Mouse (Mus musculus): Measurements from ENCODE around the gene Rnf26. TPM values are rescaled to one million over a fixed set of nuclear protein-coding genes. Genes with fewer than 3 reads are reported as not detected.

Rnf26 gene
- polyA plus RNA-seq, 2 experiments: 21.9 to 29.4 TPM

DNA sequence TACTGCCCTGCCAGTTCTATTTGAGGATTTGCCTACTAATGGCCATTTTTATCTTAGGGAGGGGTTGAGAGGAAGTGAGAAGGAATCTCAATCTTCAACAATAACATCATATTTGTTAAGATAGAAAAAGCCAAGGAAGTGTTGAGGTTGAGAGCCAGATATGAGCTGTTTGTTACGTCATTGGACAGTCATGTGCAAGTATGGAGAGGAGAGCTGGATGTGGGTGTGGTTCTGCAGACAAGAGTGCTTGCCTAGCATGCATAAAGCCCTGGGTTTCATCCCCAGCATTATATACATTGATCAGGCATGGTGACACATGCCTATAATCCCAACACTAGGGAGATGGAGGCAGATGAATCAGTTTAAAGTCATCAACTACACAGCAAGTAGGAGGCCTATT is 59.4 kb downstream of the Rnf26 start:
- no peak overlapping the region for H3K4me2 ChIP-seq (ENCODE audit: low read depth)
- no peaks in the 10 kb centered on the region for H3K27me3 ChIP-seq (ENCODE audit: control insufficient read depth, insufficient read depth, low read length)
- H3K9me3 ChIP-seq (ENCODE audit: control insufficient read depth, low read length): no peaks in the 10 kb centered on the region
- H3K9ac ChIP-seq (replicated peaks): no peak overlapping the region
- 24% methylated on average over 1 of the region's 1 CpGs for WGBS (ENCODE audit: insufficient replicate concordance)
- no peak overlapping the region for H3K27ac ChIP-seq
- TF ChIP-seq EP300 (IDR thresholded peaks at IDR 0.05; ENCODE audit: low read depth): no peak
- TF ChIP-seq CTCF (IDR thresholded peaks at IDR 0.05; ENCODE audit: low read depth): no peak
- DNase-seq (ENCODE audit: low read depth in 3 of 3, low spot score in 3 of 3) (no peak), ATAC-seq (ENCODE audit: insufficient read depth) (no peak)
- no peaks in the 10 kb centered on the region for H3K4me1 ChIP-seq (replicated peaks; ENCODE audit: control insufficient read depth in 2 of 2, insufficient read depth in 2 of 2, low read length in 1 of 2)
- no peak overlapping the region for H3K4me3 ChIP-seq (ENCODE audit: insufficient read depth in 1 of 2, low read depth in 2 of 2, low read length in 2 of 2)
- H3K36me3 ChIP-seq (replicated peaks; ENCODE audit: control insufficient read depth, insufficient read depth, low read depth): no peaks in the 10 kb centered on the region

GRCm38 (mm10) chr9:44052855-44053254 is 60.5 kb downstream of the Rnf26 start:
- 56% methylated on average over 3 of the region's 3 CpGs for WGBS (ENCODE audit: insufficient replicate concordance)
- TF ChIP-seq CTCF (IDR thresholded peaks at IDR 0.05; ENCODE audit: low read depth) (no peak), EP300 (IDR thresholded peaks at IDR 0.05; ENCODE audit: low read depth) (no peak)
- Histone ChIP-seq H3K36me3 (replicated peaks; ENCODE audit: control insufficient read depth, insufficient read depth, low read depth) (no peaks in the 10 kb centered on the region), H3K4me2 (ENCODE audit: low read depth) (no peak overlapping the region), H3K27ac (no peak overlapping the region), H3K4me1 (replicated peaks; ENCODE audit: control insufficient read depth in 2 of 2, insufficient read depth in 2 of 2, low read length in 1 of 2) (no peaks in the 10 kb centered on the region), H3K27me3 (ENCODE audit: control insufficient read depth, insufficient read depth, low read length) (no peaks in the 10 kb centered on the region), H3K9me3 (ENCODE audit: control insufficient read depth, low read length) (no peaks in the 10 kb centered on the region), H3K4me3 (ENCODE audit: insufficient read depth in 1 of 2, low read depth in 2 of 2, low read length in 2 of 2) (no peak overlapping the region), H3K9ac (replicated peaks) (no peak overlapping the region)
- ATAC-seq (ENCODE audit: insufficient read depth) (no peak), DNase-seq (ENCODE audit: low read depth in 3 of 3, low spot score in 3 of 3) (no peak)

- no peaks in the 10 kb centered on the region for H3K36me3 ChIP-seq (replicated peaks; ENCODE audit: control insufficient read depth, insufficient read depth, low read depth)
- H3K4me1 ChIP-seq (replicated peaks; ENCODE audit: control insufficient read depth in 2 of 2, insufficient read depth in 2 of 2, low read length in 1 of 2): no peaks in the 10 kb centered on the region
- H3K27ac ChIP-seq: no peak overlapping the region
- H3K4me3 ChIP-seq (ENCODE audit: insufficient read depth in 1 of 2, low read depth in 2 of 2, low read length in 2 of 2): no peak overlapping the region
- no peak for TF ChIP-seq EP300 (IDR thresholded peaks at IDR 0.05; ENCODE audit: low read depth)
- no peak for TF ChIP-seq CTCF (IDR thresholded peaks at IDR 0.05; ENCODE audit: low read depth)
- DNase-seq (ENCODE audit: low read depth in 3 of 3, low spot score in 3 of 3) (no peak), ATAC-seq (ENCODE audit: insufficient read depth) (no peak)
- H3K9me3 ChIP-seq (ENCODE audit: control insufficient read depth, low read length): no peaks in the 10 kb centered on the region
- no peak overlapping the region for H3K9ac ChIP-seq (replicated peaks)
- no peak overlapping the region for H3K4me2 ChIP-seq (ENCODE audit: low read depth)
- WGBS (ENCODE audit: insufficient replicate concordance): 57% methylated on average over 8 of the region's 8 CpGs
- peaks cover 6% of the 10 kb centered on the region for H3K27me3 ChIP-seq (ENCODE audit: control insufficient read depth, insufficient read depth, low read length)
These were observed 63.7 kb downstream of the Rnf26 start for GRCm38 (mm10) chr9:44049381-44050165.

DNA sequence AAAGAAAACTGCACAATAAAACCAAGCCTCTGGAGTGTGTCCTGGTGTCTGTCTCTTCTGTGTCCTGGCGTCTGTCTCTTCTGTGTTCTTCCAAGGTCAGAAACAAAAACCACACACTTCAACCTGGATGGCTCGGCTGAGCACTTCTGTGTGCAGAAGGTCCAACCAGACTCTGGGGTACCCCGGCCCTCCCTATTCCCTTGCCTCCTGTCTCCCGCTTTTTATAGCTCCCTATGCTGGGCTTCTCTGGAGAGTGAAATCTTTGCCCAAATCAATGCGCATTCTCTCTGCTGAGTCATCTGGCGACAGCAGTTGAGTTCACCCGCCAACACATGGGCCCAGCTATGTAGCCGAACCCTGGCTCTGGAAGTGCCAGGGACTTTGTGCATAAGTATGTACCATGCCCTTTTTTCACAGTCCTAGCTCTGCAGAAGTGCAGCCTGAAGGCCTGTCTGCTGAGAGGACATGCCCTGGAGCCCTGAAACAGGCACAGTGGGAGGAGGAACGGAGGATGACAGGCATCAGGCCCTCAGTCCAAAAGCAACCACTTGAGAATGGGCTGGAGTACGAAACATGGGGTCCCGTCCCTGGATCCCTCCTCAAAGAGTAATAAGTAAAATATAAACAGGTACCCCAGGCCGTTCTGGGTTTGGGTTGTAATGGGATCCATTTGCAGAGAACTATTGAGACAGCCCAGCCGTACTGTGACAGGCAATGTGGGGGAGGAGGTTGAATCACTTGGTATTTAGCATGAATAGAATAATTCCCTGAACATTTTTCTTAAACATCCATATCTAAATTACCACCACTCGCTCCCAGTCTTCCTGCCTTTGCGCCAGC is 64.6 kb downstream of the Rnf26 start:
- ATAC-seq (ENCODE audit: insufficient read depth) (no peak), DNase-seq (ENCODE audit: low read depth in 3 of 3, low spot score in 3 of 3) (no peak)
- WGBS (ENCODE audit: insufficient replicate concordance): 53% methylated on average over 15 of the region's 15 CpGs
- Histone ChIP-seq H3K4me2 (ENCODE audit: low read depth) (no peak overlapping the region), H3K4me1 (replicated peaks; ENCODE audit: control insufficient read depth in 2 of 2, insufficient read depth in 2 of 2, low read length in 1 of 2) (no peaks in the 10 kb centered on the region), H3K9ac (replicated peaks) (no peak overlapping the region), H3K9me3 (ENCODE audit: control insufficient read depth, low read length) (no peaks in the 10 kb centered on the region), H3K27ac (no peak overlapping the region), H3K4me3 (ENCODE audit: insufficient read depth in 1 of 2, low read depth in 2 of 2, low read length in 2 of 2) (no peak overlapping the region), H3K27me3 (ENCODE audit: control insufficient read depth, insufficient read depth, low read length) (peaks cover 14% of the 10 kb centered on the region), H3K36me3 (replicated peaks; ENCODE audit: control insufficient read depth, insufficient read depth, low read depth) (no peaks in the 10 kb centered on the region)
- TF ChIP-seq CTCF (IDR thresholded peaks at IDR 0.05; ENCODE audit: low read depth) (no peak), EP300 (IDR thresholded peaks at IDR 0.05; ENCODE audit: low read depth) (no peak)
